In genomic region chr1:194929972-194930355, GRCm38 (mm10) we compare ENCODE assay signal across 9 mouse cellular contexts. TPM values are rescaled to one million over a fixed set of nuclear protein-coding genes. Genes with fewer than 3 reads are reported as not detected.
DNase-seq lines count a peak whose midpoint lies in the region; ATAC-seq and TF ChIP-seq lines count a peak whose summit lies in the region.
"Had no signal": no experiment of that assay in that cellular context is flagged by ENCODE, and none has a peak within 500 bp of the region (broad histone marks: within the 10 kb centered on the region; RNA-seq: fewer than 3 reads in every experiment).

No protein-coding gene starts in this region.

- H3K27ac ChIP-seq in embryonic facial prominence, embryonic 15.5 days (replicated peaks) = peak overlapping the region; percentile 81
- H3K27ac ChIP-seq in liver, postnatal 0 days (ENCODE audit: low read depth) = no peak overlapping the region
- no peak overlapping the region for H3K27ac ChIP-seq in midbrain, embryonic 10.5 days (replicated peaks)
- H3K27ac ChIP-seq: liver, embryonic 14.5 days had no signal

- no peak overlapping the region for H3K4me3 ChIP-seq in embryonic facial prominence, embryonic 15.5 days (replicated peaks)
- no peak overlapping the region for H3K4me3 ChIP-seq in liver, postnatal 0 days (ENCODE audit: low read depth, low read length)
- H3K4me3 ChIP-seq in midbrain, embryonic 10.5 days = no peak overlapping the region

- TF ChIP-seq CTCF in liver, postnatal 0 days (IDR thresholded peaks at IDR 0.05; ENCODE audit: low read depth) = no peak

- no peak for TF ChIP-seq EP300 in liver, postnatal 0 days (IDR thresholded peaks at IDR 0.05; ENCODE audit: low read depth)

- WGBS in embryonic facial prominence, embryonic 15.5 days = 29% methylated on average over 1 of the region's 1 CpGs
- WGBS in liver, postnatal 0 days (ENCODE audit: insufficient replicate concordance) = 67% methylated on average over 1 of the region's 1 CpGs
- 69% methylated on average over 1 of the region's 1 CpGs for WGBS in midbrain, embryonic 10.5 days

- peaks cover 20% of the 10 kb centered on the region for H3K4me1 ChIP-seq in embryonic facial prominence, embryonic 15.5 days
- H3K4me1 ChIP-seq in liver, postnatal 0 days (ENCODE audit: insufficient read depth) = no peaks in the 10 kb centered on the region; the same call in 1 of the 2 replicates
- no peaks in the 10 kb centered on the region for H3K4me1 ChIP-seq in midbrain, embryonic 10.5 days

- H3K4me2 ChIP-seq in embryonic facial prominence, embryonic 15.5 days (replicated peaks) = no peak overlapping the region
- no peak overlapping the region for H3K4me2 ChIP-seq in liver, postnatal 0 days (ENCODE audit: low read depth, low read length)

- no peaks in the 10 kb centered on the region for H3K36me3 ChIP-seq in embryonic facial prominence, embryonic 15.5 days
- no peaks in the 10 kb centered on the region for H3K36me3 ChIP-seq in liver, postnatal 0 days (replicated peaks; ENCODE audit: insufficient read depth, low read length)
- no peaks in the 10 kb centered on the region for H3K36me3 ChIP-seq in midbrain, embryonic 10.5 days

- intact Hi-C loops in heart, postnatal 14 days (cut with DNase I) = loop anchor here (5.0 kb wide), 1 partner anchor 43 kb away; no protein-coding TSS in a partner anchor

- ATAC-seq in embryonic facial prominence, embryonic 15.5 days (ENCODE audit: insufficient number of reproducible peaks, low FRiP score, low TSS enrichment, low read depth) = peak; percentile 87
- no peak for ATAC-seq in liver, postnatal 0 days

- H3K9me3 ChIP-seq in embryonic facial prominence, embryonic 15.5 days (replicated peaks) = no peaks in the 10 kb centered on the region
- H3K9me3 ChIP-seq in liver, postnatal 0 days (ENCODE audit: low read length) = no peaks in the 10 kb centered on the region
- no peaks in the 10 kb centered on the region for H3K9me3 ChIP-seq in midbrain, embryonic 10.5 days (replicated peaks)

- H3K9ac ChIP-seq in embryonic facial prominence, embryonic 15.5 days = no peak overlapping the region
- no peak overlapping the region for H3K9ac ChIP-seq in liver, postnatal 0 days (replicated peaks)
- H3K9ac ChIP-seq: liver, embryonic 14.5 days had no signal

- H3K27me3 ChIP-seq in embryonic facial prominence, embryonic 15.5 days = no peaks in the 10 kb centered on the region
- no peaks in the 10 kb centered on the region for H3K27me3 ChIP-seq in liver, postnatal 0 days (ENCODE audit: insufficient read depth, low read length)
- no peaks in the 10 kb centered on the region for H3K27me3 ChIP-seq in midbrain, embryonic 10.5 days (ENCODE audit: low read depth, poor library complexity, severe bottlenecking)

- peak; percentile 54 for DNase-seq in right cerebral cortex, adult 18-20 months
- no peak for DNase-seq in right cerebral cortex, postnatal 36 days (ENCODE audit: low spot score in 2 of 2)
- DNase-seq in heart, postnatal 14 days = peak; percentile 44 to 64
- peak; percentile 51 for DNase-seq in testis, postnatal 14 days (ENCODE audit: low spot score)
- no peak for DNase-seq in liver, postnatal 0 days
- DNase-seq in midbrain, embryonic 10.5 days (ENCODE audit: low spot score) = no peak
- DNase-seq: kidney, adult 9 months had no signal

RNA-seq across cellular contexts. Expression of gene Cd34, which starts 8.7 kb away (rescaled TPM):
- 124 and 138 TPM in 2 replicates for polyA plus RNA-seq in embryonic facial prominence, embryonic 15.5 days (2015; fragmentation: Nextera tagmentation; extraction: Ambion mirVana)
- 100 to 1,000 TPM; 187 to 190 TPM for total RNA-seq in heart, postnatal 14 days (2021)
- polyA plus RNA-seq in liver, postnatal 0 days (2015; fragmentation: Nextera tagmentation; extraction: Ambion mirVana) = 6.4 and 6.5 TPM in 2 replicates
- polyA plus RNA-seq in midbrain, embryonic 10.5 days (2016; fragmentation: Nextera tagmentation; extraction: Ambion mirVana) = 51.5 and 56.2 TPM in 2 replicates

Comparison
In these comparisons a context has a peak if more than half of its experiments do, and no peak if none do; other contexts are left out.
1. DNase-seq: peak in right cerebral cortex, adult 18-20 months (single experiment), heart, postnatal 14 days (2 of 2) and testis, postnatal 14 days (single experiment); none in right cerebral cortex, postnatal 36 days (0 of 2), liver, postnatal 0 days (single experiment) and midbrain, embryonic 10.5 days (single experiment).